Mouse (Mus musculus): ENCODE measurements at regions not wholly inside any gene's neighbourhood (a gene's known extent, or its start where the extent isn't known, plus 50 kb on each side); places are given as distances from the start of the nearest gene placed in this dataset.

GRCm38 (mm10) chr15:26469901-26470383 is 161.1 kb downstream of the March11 start:
- DNase-seq (ENCODE audit: low spot score in 2 of 2): peak; percentile 11 to 28

- no peak for DNase-seq (ENCODE audit: low spot score in 2 of 2)
Observed at GRCm38 (mm10) chr15:26487378-26487777, 178.5 kb downstream of the March11 start.
